Mouse (Mus musculus) brain, embryonic 14.5 days (tissue): ENCODE measurements around the gene Mns1.

Experiments
- CTCF ChIP-seq: fragments of 200-500 bp; IDR thresholded peaks from 2 replicates; pipeline ENCODE4 v1.5.1; 2012; ENCODE audit warnings: inconsistent platforms, mild to moderate bottlenecking, moderate library complexity, borderline replicate concordance; ENCODE audit not compliant: insufficient read depth, insufficient read length; ENCODE audit errors: extremely low read depth
- POLR2A ChIP-seq: fragments of 200-500 bp; IDR thresholded peaks from 2 replicates; pipeline ENCODE4 v1.6.1; 2012; ENCODE audit warnings: mild to moderate bottlenecking, inconsistent platforms, borderline replicate concordance; ENCODE audit not compliant: poor library complexity, insufficient read depth, insufficient read length, severe bottlenecking; ENCODE audit errors: extremely low read depth

DNA sequence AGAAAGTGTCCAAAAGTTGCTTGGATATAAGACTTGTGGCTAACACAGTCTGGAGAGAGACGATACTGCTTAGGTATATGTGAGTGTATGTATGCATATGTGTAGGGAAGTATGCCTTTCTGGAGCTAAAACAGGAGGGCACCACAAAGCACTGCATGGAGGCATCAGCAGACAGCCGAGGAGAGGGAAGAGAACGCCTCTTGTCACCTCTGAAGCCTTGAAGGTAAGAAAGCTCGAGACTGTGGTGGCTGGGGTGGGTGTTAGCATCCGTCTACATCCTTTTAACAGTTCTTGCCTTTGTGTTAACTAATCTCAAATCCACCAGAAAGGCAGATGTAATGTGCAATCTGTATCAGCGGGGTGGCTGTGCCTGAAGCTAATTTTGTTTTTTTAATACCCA, 34.4 kb upstream of the Mns1 start:
- TF ChIP-seq CTCF (no peak), POLR2A (no peak)
